Mouse (Mus musculus) spleen, adult 2 months (tissue): ENCODE measurements around the gene Pak4.

ENCODE experiments used
- CTCF ChIP-seq: fragments of 200-500 bp; IDR thresholded peaks from 2 replicates; pipeline ENCODE4 v1.5.1; 2011; ENCODE audit warnings: mild to moderate bottlenecking, inconsistent platforms; ENCODE audit not compliant: insufficient read depth, insufficient read length, insufficient replicate concordance; ENCODE audit errors: extremely low read depth
- POLR2A ChIP-seq: fragments of 200-500 bp; IDR thresholded peaks from 2 replicates; pipeline ENCODE4 v1.6.1; 2011; ENCODE audit warnings: low read depth, low read length, inconsistent platforms

DNA sequence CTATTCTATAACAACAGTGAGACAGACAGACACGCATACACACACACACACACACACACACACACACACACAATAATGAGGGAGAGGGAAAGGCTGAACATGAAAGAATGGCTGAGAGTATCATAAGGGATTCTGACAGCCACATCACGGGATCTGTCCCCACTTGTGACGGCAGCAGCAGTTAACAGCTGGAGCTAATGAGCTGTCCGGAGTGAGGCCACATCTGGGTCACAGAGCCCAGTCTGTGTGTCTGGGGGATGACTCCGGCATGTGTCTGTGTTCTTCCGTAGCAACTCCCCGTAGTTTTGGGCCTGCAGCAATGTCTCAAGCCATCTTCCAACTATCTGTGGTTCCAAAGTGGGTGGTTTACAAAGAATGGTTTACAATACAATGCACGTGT lies 66.0 kb downstream of the Pak4 start:
- no peak for TF ChIP-seq CTCF
- TF ChIP-seq POLR2A, result no peak
